Mouse (Mus musculus) heart, postnatal 36 days (tissue): ENCODE measurements at regions not wholly inside any gene's neighbourhood (a gene's known extent, or its start where the extent isn't known, plus 50 kb on each side); places are given as distances from the start of the nearest gene placed in this dataset.
A peak's percentile ranks its signal among the peaks of the same experiment; 100 is the strongest.
"Not testable (repeated sequence)": the region's sequence is repeated elsewhere in the genome, so short reads cannot be mapped to it uniquely, and the experiment has no call there.

Experiments used
- DNase-seq, 2 experiments: peaks; one replicate each; pipeline ENCODE4 v3.0.0; 2021 to 2022
- intact Hi-C: fragments of 180-260 bp; cut with DNase I; formaldehyde crosslinking; loops from one replicate; pipeline ENCODE4 v1.15.1; 2025

DNA sequence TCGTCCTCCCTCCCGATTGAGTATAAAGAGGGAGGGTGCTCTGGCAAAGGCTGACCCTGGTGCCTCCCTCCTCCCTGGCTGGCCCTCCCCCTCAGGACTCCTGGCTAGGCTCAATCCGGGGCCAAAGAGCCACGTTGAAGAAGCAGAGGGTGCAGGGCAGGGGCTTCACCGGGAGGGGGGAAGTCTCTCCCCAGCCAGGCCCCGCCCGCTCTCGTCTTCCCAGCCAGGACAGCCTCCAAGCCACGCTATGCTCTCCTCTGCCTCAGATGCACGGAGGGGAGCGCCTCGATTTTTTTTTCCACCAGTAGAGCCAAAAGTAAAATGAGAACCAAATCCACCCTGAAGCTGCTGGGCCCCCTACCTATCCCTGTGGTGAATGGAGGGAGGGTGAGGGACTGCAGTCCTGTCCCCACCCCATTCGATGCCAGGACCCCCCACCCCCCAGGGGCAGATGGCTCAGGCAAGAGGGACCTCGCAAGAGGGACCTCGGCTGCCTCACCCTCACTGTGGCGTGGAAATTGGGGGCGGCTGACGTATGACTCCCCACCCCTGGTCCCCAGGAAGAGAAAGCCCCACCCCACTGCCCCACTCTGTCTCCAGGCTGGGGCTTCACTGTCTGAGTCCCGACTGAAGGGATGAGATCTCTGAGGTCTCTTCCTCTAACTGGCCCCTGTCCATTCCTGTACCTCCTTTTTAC, 53.2 kb upstream of the Col1a1 start:
- DNase-seq: no peak
- intact Hi-C loops: no loop called here

DNA sequence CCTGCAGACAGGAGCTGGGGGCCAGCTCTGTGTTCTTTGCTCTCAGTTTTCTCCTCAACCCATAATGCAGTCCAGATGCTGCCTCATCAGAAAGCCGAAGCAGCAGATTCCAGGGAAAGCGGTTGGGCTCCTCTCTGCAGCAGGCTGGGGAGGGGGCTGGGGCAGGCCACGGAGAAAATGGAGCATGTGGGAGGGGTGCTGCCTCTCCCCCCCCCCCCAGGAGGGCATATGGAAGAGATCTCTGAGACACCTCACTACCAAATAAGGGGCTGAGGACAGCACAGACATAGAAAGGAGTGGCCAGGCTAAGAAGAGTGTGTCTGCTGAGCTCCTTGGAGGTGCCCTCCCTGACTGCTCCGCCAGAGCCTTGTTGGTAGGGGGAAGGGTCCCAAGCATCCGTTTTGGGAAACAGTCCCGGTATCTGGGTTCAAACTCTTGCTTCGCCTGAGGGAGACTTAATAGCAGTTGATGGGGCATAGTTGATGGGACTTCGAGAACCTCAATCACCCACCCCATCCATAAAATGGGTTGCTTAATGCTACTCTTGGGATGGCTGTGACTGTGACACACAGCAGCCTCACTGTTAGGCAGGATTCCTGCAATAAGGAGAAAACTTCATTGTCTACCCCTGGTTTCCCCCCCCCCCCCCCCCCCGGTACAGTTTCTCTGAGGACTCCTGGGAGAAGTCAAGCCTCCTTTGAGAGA, 53.9 kb upstream of the Col1a1 start:
- no peak for DNase-seq
- intact Hi-C loops: no loop called here

DNA sequence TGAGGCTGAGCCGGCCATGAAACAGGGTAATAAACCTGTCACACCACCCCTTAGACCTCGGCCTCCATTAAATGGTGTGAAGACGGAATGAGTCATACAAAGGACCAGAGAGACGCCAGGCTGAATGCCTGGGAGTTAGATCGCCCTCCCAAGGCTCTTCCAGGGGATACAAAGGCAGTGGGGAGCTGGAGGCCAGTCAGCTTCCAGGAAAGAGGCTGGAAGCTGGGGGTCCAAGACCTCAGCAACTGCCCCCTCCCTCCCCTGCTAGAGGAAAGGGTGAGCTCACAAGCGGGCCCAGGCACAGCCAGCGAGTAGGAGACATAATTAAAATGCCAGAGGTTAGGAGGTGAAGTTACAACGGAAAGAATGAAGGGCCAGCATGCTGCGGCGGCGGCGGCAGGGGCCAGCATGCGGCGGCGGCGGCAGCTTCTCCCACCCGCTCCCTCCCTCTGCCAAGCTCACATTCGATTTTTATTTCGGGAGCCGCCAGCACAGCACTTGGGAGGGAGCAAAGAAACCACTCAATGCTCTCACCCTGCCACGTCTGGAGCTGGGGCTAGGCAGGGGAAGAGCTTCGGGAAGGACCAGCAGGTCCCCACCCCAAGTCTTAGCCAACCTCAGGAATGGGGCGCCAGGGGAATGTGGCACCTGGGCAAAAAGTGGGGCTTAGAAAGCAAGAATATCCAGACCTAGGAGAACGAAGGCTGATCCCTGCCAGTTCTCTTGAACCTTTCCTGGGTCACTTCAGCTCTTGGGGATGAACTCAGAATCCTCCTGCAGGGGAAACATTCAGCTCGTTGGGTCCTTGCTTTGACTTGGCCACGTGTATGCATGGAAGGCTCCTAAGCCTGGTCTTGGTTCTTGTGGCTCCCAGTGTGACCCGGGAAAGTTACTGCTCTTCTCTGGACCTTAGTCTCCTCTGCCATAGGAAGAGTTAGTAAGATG, 54.9 kb upstream of the Col1a1 start:
- no peak for DNase-seq
- intact Hi-C loops: no loop called here

DNA sequence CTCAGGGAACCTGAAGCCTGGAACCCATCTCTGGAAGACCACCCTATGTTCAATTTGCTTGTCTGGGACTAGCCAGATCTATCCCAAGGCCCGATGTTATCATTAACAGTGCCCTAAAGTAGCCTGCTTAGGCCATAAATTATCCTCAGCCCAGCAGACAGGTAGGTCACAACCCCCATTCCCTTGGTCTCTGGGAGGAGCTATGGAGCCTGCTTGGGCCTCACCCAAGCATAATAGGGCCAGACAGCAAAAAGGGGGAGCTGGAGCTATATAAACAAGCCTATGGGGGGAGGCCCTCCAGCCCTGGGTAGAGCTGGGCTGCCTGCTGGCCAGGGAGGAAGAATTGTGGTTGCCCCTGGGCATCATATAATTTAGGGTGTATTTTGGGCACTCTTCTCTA, 59.3 kb upstream of the Col1a1 start:
- no peak for DNase-seq
- intact Hi-C loops: no loop called here

DNA sequence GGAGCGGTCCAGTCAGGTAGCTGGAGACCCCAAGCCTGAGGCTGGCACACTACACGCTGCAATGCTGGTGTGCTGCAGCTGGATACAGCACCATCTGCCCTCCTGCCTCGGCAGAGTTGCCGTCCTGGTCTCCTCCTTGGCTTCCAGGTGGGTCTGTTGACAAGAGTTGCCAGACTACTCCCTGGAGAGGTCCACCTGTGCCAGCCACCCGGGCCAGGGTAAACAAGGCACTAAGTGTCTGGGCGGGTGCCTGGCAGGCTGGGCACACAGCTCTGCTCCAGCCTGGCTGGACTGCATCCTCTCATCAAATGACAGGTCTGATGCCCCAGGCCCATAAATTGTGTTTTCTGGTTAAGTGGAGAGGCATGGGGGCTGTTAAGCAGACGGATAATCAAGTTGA, 61.0 kb upstream of the Col1a1 start:
- intact Hi-C loops: no loop called here
- no peak for DNase-seq

DNA sequence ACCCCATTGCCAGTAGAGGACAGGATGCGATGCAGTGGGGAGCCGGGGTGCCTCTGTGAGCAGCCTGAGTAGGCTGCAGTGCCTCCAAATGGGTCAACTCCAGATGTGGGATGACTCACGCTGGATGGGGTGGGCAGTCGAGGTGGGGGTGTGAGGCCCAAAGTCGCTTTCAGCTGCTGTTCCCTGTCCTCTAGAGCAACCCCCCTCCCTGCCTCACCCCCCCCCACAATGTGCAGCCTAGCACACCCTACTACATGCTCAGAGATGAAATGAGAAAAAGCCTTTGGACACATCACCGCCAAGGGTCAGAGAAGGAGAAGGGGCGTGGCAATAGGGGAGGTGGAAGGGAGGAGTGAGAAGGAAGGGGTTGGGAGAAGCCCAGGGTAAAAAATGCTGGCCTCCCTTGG, 61.9 kb upstream of the Col1a1 start:
- peak in 1 of 2 experiments; percentile 38 for DNase-seq
- intact Hi-C loops: no loop called here

DNA sequence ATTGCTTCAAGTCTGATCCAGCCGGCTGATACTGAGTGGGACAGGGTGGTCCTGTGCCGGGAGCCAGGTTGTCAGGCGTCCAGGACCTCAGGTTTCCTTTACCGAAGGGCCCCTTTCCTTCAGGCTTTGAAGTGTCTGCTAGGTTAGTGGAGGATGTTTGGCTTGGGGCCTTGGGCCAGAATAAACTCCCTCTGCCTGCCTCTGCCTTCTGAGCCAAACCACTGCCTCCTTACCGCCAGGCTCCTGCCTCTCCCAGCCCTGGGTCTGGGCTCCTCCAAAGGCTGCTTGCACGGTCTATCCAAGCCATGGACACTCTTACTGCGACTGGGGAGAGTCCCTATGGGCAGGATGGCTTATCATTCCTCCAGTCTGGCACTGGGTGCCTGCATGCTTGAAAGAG, 62.3 kb upstream of the Col1a1 start:
- DNase-seq: peak in 1 of 2 experiments; percentile 44
- intact Hi-C loops: no loop called here

DNA sequence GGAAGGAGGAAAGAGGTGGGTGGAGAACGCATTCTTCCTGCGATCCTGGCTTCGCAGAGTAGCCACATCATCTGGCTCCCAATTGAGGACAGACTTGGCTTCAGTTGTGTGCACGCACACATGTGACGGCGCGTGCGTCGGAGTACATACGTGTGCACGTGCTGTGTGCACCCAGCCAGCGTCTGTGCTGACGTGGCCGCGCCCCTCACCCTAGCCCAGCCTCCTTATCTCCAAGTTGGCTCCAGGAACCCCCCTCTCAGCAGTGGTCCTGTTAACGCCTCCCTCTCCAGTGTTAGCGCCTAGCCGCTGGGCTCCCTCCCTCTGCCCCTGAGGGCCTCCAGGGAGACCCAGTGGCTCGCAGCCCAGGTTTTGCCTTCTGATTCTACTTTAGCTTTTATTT, 63.1 kb upstream of the Col1a1 start:
- DNase-seq: peak; percentile 74 to 78
- intact Hi-C loops: no loop called here

DNA sequence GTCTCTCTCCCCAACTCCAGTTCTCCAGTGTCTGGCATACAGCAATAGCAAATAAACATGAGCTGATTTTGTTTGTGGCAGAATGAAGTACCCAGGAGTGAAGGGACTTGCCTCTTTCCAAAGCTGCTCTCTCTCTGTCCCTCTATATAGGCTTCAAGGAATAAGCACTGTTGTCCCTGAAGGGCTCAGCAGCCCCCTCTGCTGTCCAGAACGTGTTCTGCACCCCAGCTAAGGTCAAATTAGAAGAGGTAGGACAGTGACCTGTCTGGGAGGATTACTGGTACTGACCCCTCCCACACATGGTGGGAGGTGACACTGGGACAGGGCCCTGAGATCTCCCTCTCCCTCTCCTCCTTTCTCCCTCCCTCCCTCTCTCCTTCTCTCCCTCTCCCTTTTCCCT, 65.7 kb upstream of the Col1a1 start:
- intact Hi-C loops: no loop called here
- DNase-seq: peak; percentile 71 to 82

DNA sequence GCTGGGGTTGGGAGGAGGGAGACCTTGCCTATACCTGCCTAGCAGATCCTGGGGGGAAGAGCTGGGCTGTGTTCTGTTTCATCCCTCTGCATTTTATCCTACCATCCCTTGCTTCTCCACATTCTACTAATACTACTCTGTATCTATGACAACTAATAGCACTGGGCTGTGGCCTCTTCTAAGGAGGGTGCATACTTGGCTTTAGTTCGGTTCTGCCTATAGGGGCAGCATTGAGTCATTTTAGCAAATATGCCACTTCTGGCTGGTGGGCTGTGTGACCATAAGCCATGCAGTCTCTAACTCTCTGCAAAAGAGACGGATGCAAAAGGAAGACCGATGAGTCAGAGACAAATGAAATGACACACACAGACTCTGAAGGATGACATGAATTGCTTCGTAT, 66.2 kb upstream of the Col1a1 start:
- DNase-seq: not testable (repeated sequence)
- intact Hi-C loops: loop anchor here (5.0 to 10.0 kb wide), 2 partner anchors 38 to 235 kb away; no protein-coding TSS in a partner anchor

DNA sequence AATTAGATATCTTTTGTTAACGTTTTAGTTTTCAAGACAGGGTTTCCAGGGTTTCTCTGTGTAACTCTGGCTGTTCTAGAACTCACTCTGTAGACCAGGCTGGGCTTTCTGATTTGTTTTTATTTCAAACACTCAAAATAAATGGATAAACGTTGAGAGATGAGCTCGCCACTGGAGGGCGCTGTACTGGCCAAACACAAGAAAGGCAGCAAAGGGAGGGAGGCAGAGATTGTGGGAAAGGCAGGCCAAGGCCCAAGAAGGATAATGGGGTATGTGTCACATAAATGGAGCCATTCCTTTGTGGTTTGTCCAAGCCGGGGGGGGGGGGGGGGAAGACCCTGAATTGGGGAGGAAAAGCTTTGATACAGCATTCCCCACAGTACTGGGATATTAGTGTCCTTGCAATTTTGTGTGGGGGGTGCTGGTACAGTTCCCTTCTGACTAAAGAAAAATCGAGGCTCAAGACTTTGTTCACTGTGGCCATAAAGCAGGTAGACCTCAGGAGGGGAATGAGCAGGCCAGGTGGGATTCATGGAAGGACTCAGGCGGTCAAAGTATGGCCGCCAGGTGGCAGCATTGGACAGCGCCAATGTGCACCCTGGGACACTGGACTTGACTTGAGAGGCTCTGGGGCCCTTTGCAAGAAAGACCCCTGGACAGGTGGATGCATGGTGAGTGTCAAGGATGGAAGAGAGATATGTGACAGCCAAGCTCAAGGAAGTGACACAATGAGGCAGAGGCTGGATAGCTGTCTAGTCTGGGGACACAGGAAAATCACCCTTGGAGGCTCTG, 69.7 kb upstream of the Col1a1 start:
- intact Hi-C loops: loop anchor here (1.0 to 10.0 kb wide), 4 partner anchors 34 to 238 kb away; partner anchors contain the start of gene Col1a1
- DNase-seq: peak; percentile 84 to 88

DNA sequence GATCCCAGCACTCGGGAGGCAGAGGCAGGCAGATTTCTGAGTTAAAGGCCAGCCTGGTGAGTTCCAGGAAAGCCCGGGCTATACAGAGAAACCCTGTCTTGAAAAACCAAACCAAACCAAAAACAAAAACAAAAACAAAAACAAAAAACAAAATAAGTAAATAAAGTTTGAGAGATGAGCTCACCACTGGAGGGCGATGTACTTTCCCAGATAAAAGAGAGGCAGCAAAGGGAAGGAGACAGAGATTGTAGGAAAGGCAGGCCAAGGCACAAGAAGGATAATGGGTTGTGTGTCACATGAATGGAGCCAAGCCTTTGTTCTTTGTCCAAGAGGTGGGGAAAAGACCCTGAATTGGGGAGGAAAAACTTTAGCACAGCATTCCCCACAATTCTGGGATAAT, 67.6 kb upstream of the Tmem92 start:
- DNase-seq: no peak
- intact Hi-C loops: no loop called here

DNA sequence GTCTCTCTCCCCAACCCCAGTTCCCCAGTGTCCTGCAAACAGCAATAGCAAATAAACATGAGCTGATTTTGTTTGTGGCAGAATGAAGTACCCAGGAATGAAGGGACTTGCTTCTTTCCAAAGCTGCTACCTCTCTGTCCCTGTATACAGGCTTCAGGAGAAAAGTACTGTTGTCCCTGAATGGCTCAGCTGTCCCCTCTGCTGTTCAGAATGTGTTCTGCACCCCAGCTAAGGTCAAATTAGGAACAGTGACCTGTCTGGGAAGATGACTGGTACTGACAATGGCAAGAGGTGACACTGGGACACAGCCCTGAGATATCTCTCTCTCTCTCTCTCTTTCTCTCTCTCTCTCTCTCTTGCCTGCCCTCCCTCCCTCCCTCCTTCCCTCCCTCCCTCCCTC, 56.6 kb upstream of the Tmem92 start:
- intact Hi-C loops: no loop called here
- DNase-seq: no peak

DNA sequence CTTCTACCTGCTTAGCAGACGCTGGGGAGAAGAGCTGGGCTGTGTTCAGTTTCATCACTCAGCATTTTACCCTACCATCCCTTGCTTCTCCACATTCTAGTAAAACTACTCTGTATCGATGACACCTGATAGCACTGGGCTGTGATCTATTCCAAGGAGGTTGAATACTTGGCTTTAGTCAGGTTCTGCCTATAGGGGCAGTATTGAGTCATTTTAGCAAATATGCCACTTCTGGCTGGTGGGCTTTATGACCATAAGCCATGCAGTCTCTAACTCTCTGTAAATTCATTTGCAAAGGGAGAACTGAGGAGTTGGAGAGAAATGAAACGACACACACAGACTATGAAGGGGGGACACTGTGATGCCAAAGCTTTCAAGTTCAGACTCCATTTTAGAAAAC, 55.6 kb upstream of the Tmem92 start:
- intact Hi-C loops: no loop called here
- no peak for DNase-seq

DNA sequence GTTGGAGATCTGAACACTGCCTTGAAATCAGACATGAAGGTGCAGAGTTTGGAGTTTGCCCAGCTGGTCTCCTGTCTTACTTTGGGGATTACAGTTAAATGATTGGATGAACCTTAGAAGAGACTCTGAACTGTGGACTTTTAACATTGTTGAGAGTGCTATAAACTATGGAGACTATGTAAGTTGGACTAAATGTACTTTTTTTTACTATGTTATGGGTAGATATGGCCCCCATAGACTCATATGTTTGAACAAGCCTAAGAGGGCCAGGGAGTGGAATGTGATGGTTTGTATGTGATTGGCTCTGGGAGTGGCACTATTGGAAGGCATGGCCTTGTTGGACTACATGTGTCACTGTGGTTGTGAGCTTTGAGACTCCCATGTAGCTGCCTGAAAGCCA, 53.8 kb upstream of the Tmem92 start:
- no peak for DNase-seq
- intact Hi-C loops: no loop called here

DNA sequence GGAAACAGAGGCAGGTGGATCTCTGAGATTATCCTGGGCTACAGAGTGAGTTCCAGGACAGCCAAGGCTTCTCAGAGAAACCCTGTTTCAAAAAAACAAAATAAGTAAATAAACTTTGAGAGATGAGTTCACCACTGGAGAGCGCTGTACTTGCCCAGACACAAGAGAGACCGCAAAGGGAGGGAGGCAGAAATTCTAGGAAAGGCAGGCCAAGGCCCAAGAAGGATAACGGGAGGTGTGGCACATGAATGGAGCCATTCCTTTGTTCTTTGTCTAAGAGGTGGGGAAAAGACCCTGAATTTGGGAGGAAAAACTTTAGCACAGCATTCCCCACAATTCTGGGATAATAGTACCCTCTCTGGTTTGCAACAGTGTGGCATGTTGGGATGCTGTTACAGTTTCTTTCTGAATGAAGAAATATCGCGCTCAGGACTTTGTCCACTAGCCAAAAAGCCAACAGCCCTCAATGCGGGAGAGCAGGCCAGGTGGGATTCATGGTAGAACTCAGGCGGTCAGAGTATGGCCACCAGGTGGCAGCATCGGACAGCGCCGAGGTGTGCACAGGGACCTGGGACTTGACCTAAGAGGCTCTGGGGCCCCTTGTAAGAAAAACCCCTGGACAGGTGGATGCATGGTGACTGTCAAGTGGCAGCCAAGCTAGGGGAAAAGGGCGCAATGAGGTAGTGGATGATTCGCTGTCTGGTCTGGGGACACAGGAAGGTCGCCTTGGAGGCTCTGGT, 49.9 kb upstream of the Tmem92 start:
- peak; percentile 49 to 75 for DNase-seq
- intact Hi-C loops: loop anchor here (1.0 to 5.0 kb wide), 3 partner anchors 35 to 105 kb away; no protein-coding TSS in a partner anchor
